In genomic region chr11:50231411-50231810, GRCm38 (mm10) we compare ENCODE assay signal across 9 mouse cellular contexts. TPM values are rescaled to one million over a fixed set of nuclear protein-coding genes. Genes with fewer than 3 reads are reported as not detected.
DNase-seq lines count a peak whose midpoint lies in the region; ATAC-seq and TF ChIP-seq lines count a peak whose summit lies in the region.
"Had no signal": no experiment of that assay in that cellular context is flagged by ENCODE, and none has a peak within 500 bp of the region (broad histone marks: within the 10 kb centered on the region; RNA-seq: fewer than 3 reads in every experiment).

No protein-coding gene starts in this region.

- H3K9me3 ChIP-seq in MEL (replicated peaks; ENCODE audit: insufficient read depth, low read length): no peaks in the 10 kb centered on the region
- no peaks in the 10 kb centered on the region for H3K9me3 ChIP-seq in heart, embryonic 16.5 days (replicated peaks; ENCODE audit: control insufficient read depth, low read length)
- H3K9me3 ChIP-seq in limb, embryonic 10.5 days (replicated peaks): no peaks in the 10 kb centered on the region
- no peaks in the 10 kb centered on the region for H3K9me3 ChIP-seq in midbrain, embryonic 12.5 days

- no peak for ATAC-seq in heart, embryonic 16.5 days (replicated peaks; ENCODE audit: extremely low read depth, insufficient read depth, low FRiP score)
- ATAC-seq in midbrain, embryonic 12.5 days (ENCODE audit: low FRiP score, low read depth): 0 out of 2 replicates have a peak, but pooled peaks have one; percentile 47
- ATAC-seq: Patski had no signal

- no peak for TF ChIP-seq POLR2A in MEL (IDR thresholded peaks at IDR 0.05; ENCODE audit: control insufficient read depth in 1 of 2, insufficient read depth in 1 of 2, low read depth in 1 of 2, low read length in 2 of 2, poor library complexity in 1 of 2)
- no peak for TF ChIP-seq POLR2A in testis, adult 2 months (IDR thresholded peaks at IDR 0.05; ENCODE audit: control insufficient read depth, low read depth, low read length)

- H3K4me3 ChIP-seq in MEL (ENCODE audit: control insufficient read depth in 1 of 2, insufficient read depth in 1 of 2, low read depth in 2 of 2, low read length in 2 of 2): no peak overlapping the region
- H3K4me3 ChIP-seq in heart, embryonic 16.5 days (ENCODE audit: low read length): peak overlapping the region; percentile 30
- H3K4me3 ChIP-seq in limb, embryonic 10.5 days: 0 out of 2 replicates have a peak overlapping the region, but pooled peaks have one; percentile 41
- no peak overlapping the region for H3K4me3 ChIP-seq in midbrain, embryonic 12.5 days
- no peak overlapping the region for H3K4me3 ChIP-seq in testis, adult 2 months (ENCODE audit: control insufficient read depth, low read depth, low read length)

- H3K9ac ChIP-seq in MEL (ENCODE audit: control insufficient read depth, low read depth, low read length, poor library complexity, severe bottlenecking): no peak overlapping the region
- no peak overlapping the region for H3K9ac ChIP-seq in heart, embryonic 16.5 days (ENCODE audit: low read length)
- H3K9ac ChIP-seq in midbrain, embryonic 12.5 days (replicated peaks): no peak overlapping the region

- H3K79me2 ChIP-seq in MEL (ENCODE audit: control insufficient read depth, insufficient read depth, low read length, poor library complexity): no peaks in the 10 kb centered on the region

- 40% methylated on average over 8 of the region's 8 CpGs for WGBS in heart, embryonic 16.5 days
- 21% methylated on average over 8 of the region's 8 CpGs for WGBS in limb, embryonic 10.5 days
- 22% methylated on average over 8 of the region's 8 CpGs for WGBS in midbrain, embryonic 12.5 days

- H3K36me3 ChIP-seq in MEL (ENCODE audit: control insufficient read depth in 1 of 2, insufficient read depth in 2 of 2, low read length in 2 of 2): peaks cover 2 to 5% of the 10 kb centered on the region in 2 experiments; a peak in 1 of 4 replicates
- H3K36me3 ChIP-seq in heart, embryonic 16.5 days (ENCODE audit: control insufficient read depth, insufficient read depth): peaks cover 34% of the 10 kb centered on the region
- H3K36me3 ChIP-seq in limb, embryonic 10.5 days: peaks cover 45% of the 10 kb centered on the region
- H3K36me3 ChIP-seq in midbrain, embryonic 12.5 days: peaks cover 44% of the 10 kb centered on the region
- no peaks in the 10 kb centered on the region for H3K36me3 ChIP-seq in testis, adult 2 months (ENCODE audit: control insufficient read depth, insufficient read depth, low read length)

- no peak for TF ChIP-seq EP300 in MEL (IDR thresholded peaks at IDR 0.05; ENCODE audit: low read depth in 1 of 2, low read length in 2 of 2)

- TF ChIP-seq CTCF in MEL (IDR thresholded peaks at IDR 0.05 in 2 of 3, conservative IDR thresholded peaks at IDR 0.05 in 1 of 3; ENCODE audit: control insufficient read depth in 1 of 3, insufficient read depth in 1 of 3, low read depth in 2 of 3, low read length in 3 of 3, poor library complexity in 1 of 3, severe bottlenecking in 1 of 3): peak; percentile 53 to 83 (median 75)
- peak; percentile 9; the same call in 1 of the 2 replicates for TF ChIP-seq CTCF in testis, adult 2 months (IDR thresholded peaks at IDR 0.05; ENCODE audit: control insufficient read depth, insufficient read depth, insufficient replicate concordance, low read depth, low read length)

- no peak overlapping the region for H3K27ac ChIP-seq in MEL (ENCODE audit: control insufficient read depth, low read depth, low read length)
- no peak overlapping the region for H3K27ac ChIP-seq in heart, embryonic 16.5 days (ENCODE audit: low read length)
- no peak overlapping the region for H3K27ac ChIP-seq in limb, embryonic 10.5 days
- no peak overlapping the region for H3K27ac ChIP-seq in midbrain, embryonic 12.5 days (replicated peaks)
- H3K27ac ChIP-seq in testis, adult 2 months (ENCODE audit: control insufficient read depth, insufficient read depth, low read depth, low read length): no peak overlapping the region

- no peaks in the 10 kb centered on the region for H3K27me3 ChIP-seq in MEL (ENCODE audit: control insufficient read depth in 1 of 2, insufficient read depth in 2 of 2, low read length in 2 of 2)
- no peaks in the 10 kb centered on the region for H3K27me3 ChIP-seq in heart, embryonic 16.5 days (ENCODE audit: control insufficient read depth, insufficient read depth, low read length)
- peaks cover 20% of the 10 kb centered on the region for H3K27me3 ChIP-seq in limb, embryonic 10.5 days (ENCODE audit: low read depth, poor library complexity, severe bottlenecking)
- peaks cover 64% of the 10 kb centered on the region for H3K27me3 ChIP-seq in midbrain, embryonic 12.5 days
- no peaks in the 10 kb centered on the region for H3K27me3 ChIP-seq in testis, adult 2 months (ENCODE audit: control insufficient read depth, insufficient read depth, low read length)
- H3K27me3 ChIP-seq: Patski had no signal

- H3K4me2 ChIP-seq in heart, embryonic 16.5 days (ENCODE audit: low read depth, low read length): peak overlapping the region; percentile 63
- peak overlapping the region; percentile 49 for H3K4me2 ChIP-seq in midbrain, embryonic 12.5 days (replicated peaks)

- TF ChIP-seq RAD21 in MEL (IDR thresholded peaks at IDR 0.05; ENCODE audit: low read depth, low read length): peak; percentile 69

- peaks cover 2 to 11% of the 10 kb centered on the region in 2 experiments; a peak in 3 of 4 replicates for H3K4me1 ChIP-seq in MEL (ENCODE audit: control insufficient read depth in 1 of 2, insufficient read depth in 2 of 2, low read length in 2 of 2)
- H3K4me1 ChIP-seq in heart, embryonic 16.5 days (ENCODE audit: control insufficient read depth, insufficient read depth, low read length): peaks cover 30% of the 10 kb centered on the region
- H3K4me1 ChIP-seq in limb, embryonic 10.5 days: peaks cover 53% of the 10 kb centered on the region
- H3K4me1 ChIP-seq in midbrain, embryonic 12.5 days: peaks cover 33% of the 10 kb centered on the region
- H3K4me1 ChIP-seq in testis, adult 2 months (ENCODE audit: control insufficient read depth, insufficient read depth, low read length): peaks cover 25% of the 10 kb centered on the region

- DNase-seq in adrenal gland, postnatal 14 days: peak; percentile 73
- DNase-seq in adrenal gland, postnatal 4 days (ENCODE audit: low spot score in 2 of 2): no peak
- DNase-seq in MEL (ENCODE audit: low read depth, low spot score): peak; percentile 86
- peak; percentile 83 for DNase-seq in embryo, embryonic 10 days (ENCODE audit: low spot score)
- DNase-seq in limb, embryonic 10.5 days (ENCODE audit: low spot score): peak; percentile 69

TF ChIP-seq in MEL, 35 proteins besides CTCF, POLR2A, EP300 and RAD21 (continues in another document):
- TF ChIP-seq MYC (IDR thresholded peaks at IDR 0.05; ENCODE audit: low read depth, low read length): no peak
- TF ChIP-seq SMC3 (IDR thresholded peaks at IDR 0.05; ENCODE audit: low read depth, low read length): peak; percentile 84
- TF ChIP-seq KAT2A (conservative IDR thresholded peaks at IDR 0.05; ENCODE audit: low read depth, low read length): no peak
- no peak for TF ChIP-seq ZKSCAN1 (IDR thresholded peaks at IDR 0.05; ENCODE audit: low read depth, low read length)

RNA-seq across cellular contexts. Expression of gene Ltc4s, which starts 7.0 kb away (rescaled TPM):
- 10.4 and 11.3 TPM in 2 replicates for total RNA-seq in adrenal gland, postnatal 14 days (2021)
- total RNA-seq in adrenal gland, postnatal 4 days (2021): 1 to 10 TPM; 4.4 to 6.0 TPM
- total RNA-seq in MEL (2012; rRNA removed): 1.6 and 3.1 TPM in 2 replicates
- polyA plus RNA-seq in MEL (2012; ENCODE audit: insufficient read depth in 1 of 2, insufficient read length in 2 of 2, low read depth in 1 of 2, low replicate concordance in 2 of 2, missing spikeins in 1 of 2): 1 to 10 TPM in 1 of 2 experiments, not detected in 1; 3.4 TPM
- 1.5 and 2.3 TPM in 2 replicates for polyA plus RNA-seq in heart, embryonic 16.5 days (2015; fragmentation: Nextera tagmentation; extraction: Ambion mirVana)
- 0.55 and 0.90 TPM in 2 replicates for polyA plus RNA-seq in limb, embryonic 10.5 days (2016; fragmentation: Nextera tagmentation; extraction: Ambion mirVana)
- polyA plus RNA-seq in midbrain, embryonic 12.5 days (2016; fragmentation: Nextera tagmentation; extraction: Ambion mirVana): 0.85 and 1.3 TPM in 2 replicates
- polyA plus RNA-seq in testis, adult 2 months (2012; rRNA removed): 11.0 and 15.5 TPM in 2 replicates
- polyA plus RNA-seq: Patski had no signal

RNA-seq across cellular contexts. Expression of gene Mgat4b, which starts 20.7 kb away (rescaled TPM):
- total RNA-seq in adrenal gland, postnatal 14 days (2021): 103 and 113 TPM in 2 replicates
- total RNA-seq in adrenal gland, postnatal 4 days (2021): 100 to 1,000 TPM; 159 to 178 TPM
- total RNA-seq in MEL (2012; rRNA removed): 22.3 and 33.7 TPM in 2 replicates
- polyA plus RNA-seq in MEL (2012; ENCODE audit: insufficient read depth in 1 of 2, insufficient read length in 2 of 2, low read depth in 1 of 2, low replicate concordance in 2 of 2, missing spikeins in 1 of 2): 10 to 100 TPM in 1 of 2 experiments, not detected in 1; 69.4 TPM
- polyA plus RNA-seq in heart, embryonic 16.5 days (2015; fragmentation: Nextera tagmentation; extraction: Ambion mirVana): 11.8 and 29.2 TPM in 2 replicates
- 27.7 and 28.6 TPM in 2 replicates for polyA plus RNA-seq in limb, embryonic 10.5 days (2016; fragmentation: Nextera tagmentation; extraction: Ambion mirVana)
- 40.7 and 45.6 TPM in 2 replicates for polyA plus RNA-seq in midbrain, embryonic 12.5 days (2016; fragmentation: Nextera tagmentation; extraction: Ambion mirVana)
- 19.5 and 20.8 TPM in 2 replicates for polyA plus RNA-seq in testis, adult 2 months (2012; rRNA removed)

RNA-seq across cellular contexts. Expression of gene Sqstm1, which starts 20.8 kb away (rescaled TPM):
- total RNA-seq in adrenal gland, postnatal 14 days (2021): 356 and 366 TPM in 2 replicates
- 100 to 1,000 TPM; 502 to 551 TPM for total RNA-seq in adrenal gland, postnatal 4 days (2021)
- 223 and 240 TPM in 2 replicates for total RNA-seq in MEL (2012; rRNA removed)
- 100 to 1,000 TPM in 1 of 2 experiments, not detected in 1; 187 TPM for polyA plus RNA-seq in MEL (2012; ENCODE audit: insufficient read depth in 1 of 2, insufficient read length in 2 of 2, low read depth in 1 of 2, low replicate concordance in 2 of 2, missing spikeins in 1 of 2)
- 261 and 264 TPM in 2 replicates for polyA plus RNA-seq in heart, embryonic 16.5 days (2015; fragmentation: Nextera tagmentation; extraction: Ambion mirVana)
- 111 and 137 TPM in 2 replicates for polyA plus RNA-seq in limb, embryonic 10.5 days (2016; fragmentation: Nextera tagmentation; extraction: Ambion mirVana)
- polyA plus RNA-seq in midbrain, embryonic 12.5 days (2016; fragmentation: Nextera tagmentation; extraction: Ambion mirVana): 193 and 203 TPM in 2 replicates
- 43.2 and 46.7 TPM in 2 replicates for polyA plus RNA-seq in testis, adult 2 months (2012; rRNA removed)

RNA-seq across cellular contexts. Expression of gene Mrnip, which starts 57.2 kb away (rescaled TPM):
- 12.9 and 13.6 TPM in 2 replicates for total RNA-seq in adrenal gland, postnatal 14 days (2021)
- total RNA-seq in adrenal gland, postnatal 4 days (2021): 10 to 100 TPM; 24.8 to 26.2 TPM
- 10.6 and 12.1 TPM in 2 replicates for total RNA-seq in MEL (2012; rRNA removed)
- 1 to 10 TPM in 1 of 2 experiments, not detected in 1; 8.6 TPM for polyA plus RNA-seq in MEL (2012; ENCODE audit: insufficient read depth in 1 of 2, insufficient read length in 2 of 2, low read depth in 1 of 2, low replicate concordance in 2 of 2, missing spikeins in 1 of 2)
- polyA plus RNA-seq in heart, embryonic 16.5 days (2015; fragmentation: Nextera tagmentation; extraction: Ambion mirVana): 9.4 and 9.6 TPM in 2 replicates
- 30.2 and 34.1 TPM in 2 replicates for polyA plus RNA-seq in limb, embryonic 10.5 days (2016; fragmentation: Nextera tagmentation; extraction: Ambion mirVana)
- polyA plus RNA-seq in midbrain, embryonic 12.5 days (2016; fragmentation: Nextera tagmentation; extraction: Ambion mirVana): 23.3 and 24.2 TPM in 2 replicates
- polyA plus RNA-seq in testis, adult 2 months (2012; rRNA removed): 30.4 and 39.1 TPM in 2 replicates

Comparison
In these comparisons a context has a peak if more than half of its experiments do, and no peak if none do; other contexts are left out.
1. DNase-seq: peak in adrenal gland, postnatal 14 days (single experiment), MEL (single experiment), embryo, embryonic 10 days (single experiment) and limb, embryonic 10.5 days (single experiment); none in adrenal gland, postnatal 4 days (0 of 2).
2. H3K4me3 ChIP-seq: peak in heart, embryonic 16.5 days (single experiment) and limb, embryonic 10.5 days (single experiment); none in MEL (0 of 2), midbrain, embryonic 12.5 days (single experiment) and testis, adult 2 months (single experiment).